Mouse (Mus musculus) cerebellum, adult 8-10 months (tissue): Measurements from ENCODE around the gene Odf3l2.

Experiments used
- DNase-seq: peaks from one replicate; pipeline ENCODE4 v3.0.0; 2022

The Odf3l2 gene

GRCm38 (mm10) chr10:79625398-79625797, 20.1 kb downstream of the Odf3l2 start:
- no peak for DNase-seq

- no peak for DNase-seq
These were observed 21.6 kb downstream of the Odf3l2 start for GRCm38 (mm10) chr10:79623950-79624349.

- DNase-seq = no peak
These were observed 29.2 kb downstream of the Odf3l2 start for GRCm38 (mm10) chr10:79616376-79616775.

- DNase-seq = no peak
These were observed 29.7 kb downstream of the Odf3l2 start for GRCm38 (mm10) chr10:79615860-79616259.

- no peak for DNase-seq
These were observed 31.3 kb downstream of the Odf3l2 start for GRCm38 (mm10) chr10:79614305-79614643.

GRCm38 (mm10) chr10:79613578-79614304, 31.8 kb downstream of the Odf3l2 start, which contains the start of gene C2cd4c:
Gene C2cd4c (minus strand): TSS chr10:79614025.
- peak; percentile 66 for DNase-seq

GRCm38 (mm10) chr10:79612192-79613135, 33.1 kb downstream of the Odf3l2 start:
- DNase-seq = no peak

- DNase-seq = no peak
These were observed 34.2 kb downstream of the Odf3l2 start for GRCm38 (mm10) chr10:79611296-79611695.

GRCm38 (mm10) chr10:79609276-79609675, 36.3 kb downstream of the Odf3l2 start:
- no peak for DNase-seq

GRCm38 (mm10) chr10:79607892-79608291, 37.6 kb downstream of the Odf3l2 start:
- no peak for DNase-seq

GRCm38 (mm10) chr10:79606537-79606936, 39.0 kb downstream of the Odf3l2 start:
- DNase-seq = no peak

- DNase-seq = no peak
These were observed 47.7 kb downstream of the Odf3l2 start for GRCm38 (mm10) chr10:79597936-79598230.

- no peak for DNase-seq
These were observed 48.2 kb downstream of the Odf3l2 start for GRCm38 (mm10) chr10:79597051-79597935.

- DNase-seq = no peak
These were observed 50.0 kb downstream of the Odf3l2 start for GRCm38 (mm10) chr10:79595590-79595929.

GRCm38 (mm10) chr10:79594872-79595589, 50.5 kb downstream of the Odf3l2 start:
- DNase-seq = peak; percentile 70

GRCm38 (mm10) chr10:79594111-79594510, 51.4 kb downstream of the Odf3l2 start:
- no peak for DNase-seq

GRCm38 (mm10) chr10:79590702-79591101, 54.8 kb downstream of the Odf3l2 start:
- DNase-seq = no peak
